Comparison of ENCODE assay signal across 8 mouse cellular contexts in the genomic region with DNA sequence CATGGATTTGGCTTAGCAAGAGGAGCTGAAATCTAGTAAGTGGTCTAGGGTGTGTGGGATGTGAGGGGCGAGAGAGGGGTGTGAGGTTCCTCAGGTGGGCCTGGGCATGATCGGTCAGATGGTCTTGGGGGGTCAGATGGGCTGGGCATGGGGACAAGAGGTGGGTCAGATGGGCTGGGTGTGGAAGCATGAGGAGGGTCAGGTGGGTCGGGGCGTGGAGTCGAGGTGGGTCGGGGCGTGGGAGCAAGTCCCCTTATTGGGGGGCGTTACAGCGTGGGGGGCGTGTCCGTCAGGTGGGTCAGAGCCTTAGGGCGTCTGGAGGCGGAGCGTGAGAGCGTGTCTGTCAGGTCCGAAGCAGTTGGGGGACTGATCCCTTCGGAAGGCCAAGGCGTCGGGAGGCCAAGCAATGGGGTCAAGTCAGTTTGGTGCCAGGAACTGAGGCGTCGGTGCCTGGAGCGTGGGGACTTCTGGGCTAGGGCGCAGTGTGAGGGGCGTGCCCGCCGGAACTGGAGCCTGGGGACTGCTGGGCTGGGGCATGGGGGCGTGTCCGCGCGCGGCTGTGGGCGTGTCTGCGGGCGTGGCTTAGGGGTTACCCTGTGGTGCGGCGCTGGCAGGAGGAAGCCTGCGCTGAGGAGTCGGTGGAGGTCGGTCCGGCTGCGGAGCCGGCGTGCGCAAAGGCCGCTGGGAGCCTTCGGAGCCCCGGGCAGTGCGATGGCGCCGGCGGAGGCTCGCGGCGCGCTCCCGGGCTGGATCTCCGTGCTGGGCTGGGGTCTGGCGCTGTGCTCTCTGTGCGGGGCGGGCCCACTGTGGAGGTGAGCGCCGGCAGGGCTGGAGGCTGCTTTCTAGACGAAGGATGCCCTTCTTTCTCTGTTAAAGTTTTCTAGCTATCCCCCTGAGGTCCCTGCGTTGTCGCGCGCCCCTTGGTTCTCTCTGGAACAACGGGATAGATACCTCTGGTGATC. TPM values are rescaled to one million over a fixed set of nuclear protein-coding genes. Genes with fewer than 3 reads are reported as not detected.
A peak's percentile ranks its signal among the peaks of the same experiment; 100 is the strongest.
DNase-seq lines count a peak whose midpoint lies in the region; ATAC-seq and TF ChIP-seq lines count a peak whose summit lies in the region.
"Not testable (repeated sequence)": the region's sequence is repeated elsewhere in the genome, so short reads cannot be mapped to it uniquely, and the experiment has no call there.

Gm49721 (plus strand) TSS at position 618 of the 962 bp plus-strand sequence.

- not testable (repeated sequence) for H3K27ac ChIP-seq in forebrain, embryonic 12.5 days; liver, embryonic 11.5 days (ENCODE audit: low read depth, low read length)
- peak within 1 kb of the TSS; percentile 71 for H3K27ac ChIP-seq in heart, embryonic 15.5 days
- peak within 1 kb of the TSS; percentile 84; the same call in 1 of the 2 replicates for H3K27ac ChIP-seq in kidney, postnatal 0 days

- peak; percentile 99 for ATAC-seq in forebrain, embryonic 12.5 days (ENCODE audit: low FRiP score)
- peak; percentile 98 for ATAC-seq in heart, embryonic 15.5 days (replicated peaks; ENCODE audit: insufficient number of reproducible peaks, insufficient read depth, low FRiP score, low read depth)
- peak; percentile 97 for ATAC-seq in kidney, postnatal 0 days (replicated peaks; ENCODE audit: low FRiP score, low read depth)
- peak; percentile 100 for ATAC-seq in liver, embryonic 11.5 days (replicated peaks; ENCODE audit: low FRiP score)

- 0 out of 2 replicates have a peak, but pooled peaks have one; percentile 19 for TF ChIP-seq POLR2A in brain, embryonic 14.5 days (IDR thresholded peaks at IDR 0.05; ENCODE audit: borderline replicate concordance, extremely low read depth, insufficient read depth, insufficient read length, poor library complexity, severe bottlenecking)

- not testable (repeated sequence) for H3K27me3 ChIP-seq in forebrain, embryonic 12.5 days; heart, embryonic 15.5 days; kidney, postnatal 0 days (ENCODE audit: insufficient read depth, low read length); liver, embryonic 11.5 days (replicated peaks; ENCODE audit: control insufficient read depth, insufficient read depth, low read length)

- H3K4me1 ChIP-seq in forebrain, embryonic 12.5 days; heart, embryonic 15.5 days (replicated peaks); kidney, postnatal 0 days (replicated peaks; ENCODE audit: insufficient read depth, low read length); liver, embryonic 11.5 days (replicated peaks; ENCODE audit: control insufficient read depth, insufficient read depth, low read length): not testable (repeated sequence)

- H3K4me2 ChIP-seq in forebrain, embryonic 12.5 days, result peak within 1 kb of the TSS; percentile 56
- H3K4me2 ChIP-seq in heart, embryonic 15.5 days, result peak within 1 kb of the TSS; percentile 62
- peak within 1 kb of the TSS; percentile 52 for H3K4me2 ChIP-seq in kidney, postnatal 0 days (ENCODE audit: low read length)
- H3K4me2 ChIP-seq in liver, embryonic 11.5 days, result peak within 1 kb of the TSS; percentile 59

- H3K4me3 ChIP-seq in forebrain, embryonic 12.5 days (replicated peaks), result peak within 1 kb of the TSS; percentile 51
- peak within 1 kb of the TSS; percentile 66 for H3K4me3 ChIP-seq in heart, embryonic 15.5 days
- peak within 1 kb of the TSS; percentile 47 for H3K4me3 ChIP-seq in kidney, postnatal 0 days (replicated peaks; ENCODE audit: low read depth, low read length)
- H3K4me3 ChIP-seq in liver, embryonic 11.5 days (ENCODE audit: low read depth, low read length), result peak within 1 kb of the TSS; percentile 61

- 4% methylated on average over 40 of the region's 68 CpGs for WGBS in forebrain, embryonic 12.5 days
- under 1% methylated on average over 47 of the region's 68 CpGs for WGBS in heart, embryonic 15.5 days
- 1% methylated on average over 48 of the region's 68 CpGs for WGBS in kidney, postnatal 0 days
- WGBS in liver, embryonic 11.5 days, result under 1% methylated on average over 41 of the region's 68 CpGs

- peak; percentile 60 for DNase-seq in CD4-positive, CD25-positive, alpha-beta regulatory T cell, adult 2 months (ENCODE audit: low read depth, low spot score)
- peak; percentile 43 for DNase-seq in brain, embryonic 14.5 days (ENCODE audit: low read depth)
- peak; percentile 10 for DNase-seq in kidney, postnatal 0 days (ENCODE audit: low spot score)
- DNase-seq in liver, embryonic 11.5 days (ENCODE audit: low spot score), result peak; percentile 43
- DNase-seq in monocyte, adult 2 months (ENCODE audit: low read depth in 1 of 2, low spot score in 2 of 2), result peak; percentile 64 to 73
- peak; percentile 40 to 59 for DNase-seq in spleen, postnatal 14 days (ENCODE audit: low spot score in 2 of 2)

- TF ChIP-seq CTCF in brain, embryonic 14.5 days (IDR thresholded peaks at IDR 0.05; ENCODE audit: borderline replicate concordance, extremely low read depth, insufficient read depth, insufficient read length); kidney, postnatal 0 days (IDR thresholded peaks at IDR 0.05; ENCODE audit: low read depth): not testable (repeated sequence)

- H3K36me3 ChIP-seq in forebrain, embryonic 12.5 days (replicated peaks); heart, embryonic 15.5 days; kidney, postnatal 0 days (ENCODE audit: insufficient read depth, low read length); liver, embryonic 11.5 days (ENCODE audit: control insufficient read depth, insufficient read depth, low read length): not testable (repeated sequence)

- H3K9ac ChIP-seq in forebrain, embryonic 12.5 days, result peak within 1 kb of the TSS; percentile 65
- H3K9ac ChIP-seq in heart, embryonic 15.5 days, result peak within 1 kb of the TSS; percentile 74
- peak within 1 kb of the TSS; percentile 67; the same call in 1 of the 2 replicates for H3K9ac ChIP-seq in kidney, postnatal 0 days (ENCODE audit: low read depth, low read length)
- peak within 1 kb of the TSS; percentile 66 for H3K9ac ChIP-seq in liver, embryonic 11.5 days (ENCODE audit: low read depth, low read length)

- H3K9me3 ChIP-seq in forebrain, embryonic 12.5 days; heart, embryonic 15.5 days (replicated peaks); kidney, postnatal 0 days (replicated peaks; ENCODE audit: low read length); liver, embryonic 11.5 days (ENCODE audit: control insufficient read depth, low read length): not testable (repeated sequence)

RNA-seq across cellular contexts. Expression of gene Gm49721, which starts in this region (rescaled TPM):
- polyA plus RNA-seq in brain, embryonic 14.5 days (2012; rRNA removed), result 0.48 and 1.1 TPM in 2 replicates
- 0.17 and 0.47 TPM in 2 replicates for polyA plus RNA-seq in forebrain, embryonic 12.5 days (2016; fragmentation: Nextera tagmentation; extraction: Ambion mirVana)
- polyA plus RNA-seq in heart, embryonic 15.5 days (2015; fragmentation: Nextera tagmentation; extraction: Ambion mirVana), result 0.05 TPM in 1 of 2 replicates, not detected in the other
- polyA plus RNA-seq in kidney, postnatal 0 days (2015; fragmentation: Nextera tagmentation; extraction: Ambion mirVana), result 0.20 and 0.38 TPM in 2 replicates
- 0.12 TPM in 1 of 2 replicates, not detected in the other for polyA plus RNA-seq in liver, embryonic 11.5 days (2014; fragmentation: Nextera tagmentation; extraction: Ambion mirVana)

Comparison
In these comparisons a context has a peak if more than half of its experiments do, and no peak if none do; other contexts are left out.
1. Peak in ATAC-seq, H3K4me3 ChIP-seq, H3K9ac ChIP-seq and H3K4me2 ChIP-seq in forebrain, embryonic 12.5 days; RNA of the gene not detected or under 1 TPM.
2. Peak in ATAC-seq, H3K4me3 ChIP-seq, H3K27ac ChIP-seq, H3K9ac ChIP-seq and H3K4me2 ChIP-seq in heart, embryonic 15.5 days; RNA of the gene not detected or under 1 TPM.
3. Peak in DNase-seq, ATAC-seq, H3K4me3 ChIP-seq, H3K27ac ChIP-seq, H3K9ac ChIP-seq and H3K4me2 ChIP-seq in kidney, postnatal 0 days; RNA of the gene not detected or under 1 TPM.
4. Peak in DNase-seq, ATAC-seq, H3K4me3 ChIP-seq, H3K9ac ChIP-seq and H3K4me2 ChIP-seq in liver, embryonic 11.5 days; RNA of the gene not detected or under 1 TPM.
5. DNase-seq: peak in every context shown above with its lines; median percentile 68 in monocyte, adult 2 months; 60 in CD4-positive, CD25-positive, alpha-beta regulatory T cell, adult 2 months; 50 in spleen, postnatal 14 days; 43 in brain, embryonic 14.5 days; 43 in liver, embryonic 11.5 days; 10 in kidney, postnatal 0 days.